Mouse (Mus musculus) CH12.LX (cell line): ENCODE measurements around the gene Irs2. TPM values are rescaled to one million over a fixed set of nuclear protein-coding genes. Genes with fewer than 3 reads are reported as not detected.

Experiments
- DNase-seq: peaks from one replicate; pipeline ENCODE4 v3.0.0-alpha.2; 2013; ENCODE audit errors: extremely low read depth
- H3K27ac ChIP-seq: 2 replicates; pipeline ENCODE4 v1.5.1; 2012; ENCODE audit warnings: low read depth, mild to moderate bottlenecking, control low read depth, moderate library complexity; ENCODE audit not compliant: insufficient read depth
- H3K27me3 ChIP-seq: replicated peaks from 2 replicates; pipeline ENCODE3; 2012; ENCODE audit warnings: inconsistent platforms
- H3K36me3 ChIP-seq, 2 experiments: replicated peaks in 1 of 2; 2 replicates each; pipeline versions ENCODE3 to v1.6.1; 2012; ENCODE audit warnings: inconsistent platforms in 1 of 2, low read length in 1 of 2, mild to moderate bottlenecking in 1 of 2, mixed read lengths in 1 of 2, moderate library complexity in 1 of 2; ENCODE audit not compliant: control insufficient read depth in 1 of 2, insufficient read depth in 1 of 2
- H3K4me1 ChIP-seq, 2 experiments: 2 replicates each; pipeline ENCODE4 v1.6.1; 2012; ENCODE audit warnings: inconsistent platforms in 1 of 2, moderate library complexity in 1 of 2; ENCODE audit not compliant: insufficient read depth in 2 of 2, control insufficient read depth in 1 of 2
- H3K4me2 ChIP-seq: 2 replicates; pipeline ENCODE4 v1.6.1; 2012; ENCODE audit warnings: low read depth, mild to moderate bottlenecking, control low read depth; ENCODE audit not compliant: poor library complexity, insufficient read depth, severe bottlenecking
- H3K4me3 ChIP-seq, 3 experiments: fragments of 150-350 bp in 1 of 3; sonication (generic) in 1 of 3; replicated peaks in 1 of 3; 2 replicates each; pipeline versions ENCODE3 to v1.5.1; 2011 to 2012; ENCODE audit warnings: low read depth in 2 of 3, low read length in 2 of 3, mild to moderate bottlenecking in 2 of 3, moderate library complexity in 2 of 3, control low read depth in 1 of 3, improper control_type of control experiment in 1 of 3, inconsistent platforms in 1 of 3, mixed read lengths in 1 of 3; ENCODE audit not compliant: poor library complexity in 1 of 3
- H3K79me2 ChIP-seq: replicated peaks from 2 replicates; pipeline ENCODE4 v1.6.1; 2012; ENCODE audit warnings: mild to moderate bottlenecking, moderate library complexity; ENCODE audit not compliant: control insufficient read depth, poor library complexity, insufficient read depth, severe bottlenecking; ENCODE audit errors: extremely low read depth
- H3K9ac ChIP-seq: 2 replicates; pipeline ENCODE4 v1.6.1; 2012; ENCODE audit warnings: low read depth, mild to moderate bottlenecking, control low read depth, moderate library complexity; ENCODE audit not compliant: insufficient read depth
- H3K9me3 ChIP-seq: replicated peaks from 2 replicates; pipeline ENCODE3; 2012; ENCODE audit warnings: low read length, inconsistent platforms, mixed read lengths
- CHD1 ChIP-seq: IDR thresholded peaks from 2 replicates; pipeline ENCODE4 v1.6.1; 2012; ENCODE audit warnings: low read depth, low read length, improper control_type of control experiment, inconsistent platforms
- E2F4 ChIP-seq: IDR thresholded peaks from 2 replicates; pipeline ENCODE4 v1.6.1; 2011; ENCODE audit warnings: low read depth, low read length, improper control_type of control experiment; ENCODE audit not compliant: insufficient replicate concordance
- GABPA ChIP-seq: IDR thresholded peaks from 2 replicates; pipeline ENCODE4 v1.6.1; 2012; ENCODE audit warnings: low read depth, low read length, improper control_type of control experiment, inconsistent platforms; ENCODE audit not compliant: insufficient replicate concordance
- HCFC1 ChIP-seq: IDR thresholded peaks from 2 replicates; pipeline ENCODE4 v1.6.1; 2012; ENCODE audit warnings: low read depth, mild to moderate bottlenecking, inconsistent platforms, low read length, improper control_type of control experiment
- JUN ChIP-seq: IDR thresholded peaks from 2 replicates; pipeline ENCODE4 v1.6.1; 2011; ENCODE audit warnings: low read depth, mild to moderate bottlenecking, low read length, improper control_type of control experiment, moderate library complexity; ENCODE audit not compliant: insufficient read depth
- MAFK ChIP-seq: IDR thresholded peaks from 2 replicates; pipeline ENCODE4 v1.6.1; 2011; ENCODE audit warnings: low read length, improper control_type of control experiment; ENCODE audit not compliant: insufficient replicate concordance
- MAZ ChIP-seq: IDR thresholded peaks from 2 replicates; pipeline ENCODE4 v1.6.1; 2012; ENCODE audit warnings: low read depth, mild to moderate bottlenecking, inconsistent platforms, low read length, improper control_type of control experiment, moderate library complexity
- MEF2A ChIP-seq: IDR thresholded peaks from 2 replicates; pipeline ENCODE4 v1.6.1; 2014; ENCODE audit warnings: low read depth, mild to moderate bottlenecking, inconsistent platforms, low read length, improper control_type of control experiment, borderline replicate concordance
- MXI1 ChIP-seq: IDR thresholded peaks from 2 replicates; pipeline ENCODE4 v1.6.1; 2011; ENCODE audit warnings: mild to moderate bottlenecking, low read depth, low read length, improper control_type of control experiment
- MYC ChIP-seq: IDR thresholded peaks from 2 replicates; pipeline ENCODE4 v1.6.1; 2011; ENCODE audit warnings: low read depth, mild to moderate bottlenecking, improper control_type of control experiment, low read length
- NELFE ChIP-seq: IDR thresholded peaks from 2 replicates; pipeline ENCODE4 v1.6.1; 2011; ENCODE audit warnings: low read depth, low read length, improper control_type of control experiment
- NRF1 ChIP-seq: IDR thresholded peaks from 2 replicates; pipeline ENCODE4 v1.6.1; 2014; ENCODE audit warnings: low read depth, mild to moderate bottlenecking, inconsistent platforms, low read length, improper control_type of control experiment, moderate library complexity
- POLR2A ChIP-seq: IDR thresholded peaks from 2 replicates; pipeline ENCODE4 v1.6.1; 2011; ENCODE audit warnings: low read depth, mild to moderate bottlenecking, improper control_type of control experiment, low read length
- POLR2AphosphoS2 ChIP-seq: IDR thresholded peaks from 2 replicates; pipeline ENCODE4 v1.6.1; 2011; ENCODE audit warnings: low read depth, low read length, improper control_type of control experiment
- RCOR1 ChIP-seq: conservative IDR thresholded peaks from 2 replicates; pipeline ENCODE4 v1.6.1; 2012; ENCODE audit warnings: low read depth, mild to moderate bottlenecking, inconsistent platforms, low read length, improper control_type of control experiment
- SIN3A ChIP-seq: IDR thresholded peaks from 2 replicates; pipeline ENCODE4 v1.6.1; 2012; ENCODE audit warnings: low read length, improper control_type of control experiment, inconsistent platforms
- SMC3 ChIP-seq: IDR thresholded peaks from 2 replicates; pipeline ENCODE4 v1.6.1; 2011; ENCODE audit warnings: low read depth, low read length, improper control_type of control experiment
- TCF12 ChIP-seq: IDR thresholded peaks from 2 replicates; pipeline ENCODE4 v1.6.1; 2014; ENCODE audit warnings: low read depth, mild to moderate bottlenecking, inconsistent platforms, low read length, improper control_type of control experiment
- USF1 ChIP-seq: IDR thresholded peaks from 2 replicates; pipeline ENCODE4 v1.6.1; 2014; ENCODE audit warnings: low read depth, mild to moderate bottlenecking, inconsistent platforms, low read length, improper control_type of control experiment
- USF2 ChIP-seq: conservative IDR thresholded peaks from 2 replicates; pipeline ENCODE4 v1.6.1; 2011; ENCODE audit warnings: low read depth, low read length, improper control_type of control experiment
- ZMIZ1 ChIP-seq: IDR thresholded peaks from 2 replicates; pipeline ENCODE4 v1.6.1; 2012; ENCODE audit warnings: low read depth, mild to moderate bottlenecking, inconsistent platforms, low read length, improper control_type of control experiment
- dilution Hi-C: fragments of 300-500 bp; cut with MboI; formaldehyde crosslinking; loops from 2 replicates; pipeline ENCODE4 v1.14.3; 2020; ENCODE audit warnings: low sequenced_read_pairs; ENCODE audit not compliant: extremely low pct_unique_long_range_greater_than_20kb, extremely low pct_ligation_motif_present
- in situ Hi-C: fragments of 300-500 bp; cut with MboI; formaldehyde crosslinking; loops from 3 replicates; pipeline ENCODE4 v1.14.3; 2019; ENCODE audit warnings: low sequenced_read_pairs, low pct_ligation_motif_present, low pct_unique_long_range_greater_than_20kb, mixed read lengths
- polyA plus RNA-seq: library from polyadenylated mRNA; unstranded; fragments of >175 nt; gene quantifications from 2 replicates; pipeline ENCODE4 v1.2.1, GENCODE M21; 2012; ENCODE audit warnings: low read depth; ENCODE audit not compliant: insufficient read length
- total RNA-seq, 2 experiments: library from RNA; depleted of rRNA; stranded (reverse); fragments of 300-350 nt in 1 of 2; fragments of >200 nt in 1 of 2; gene quantifications; 2 replicates each; pipeline ENCODE4 v1.2.3; 2012 to 2014

Gene Irs2
- total and polyA plus RNA-seq, 3 experiments, result 0.24 to 1.1 TPM; not detected in 1

GRCm38 (mm10) chr8:11056175-11056563 lies 47.9 kb upstream of the Irs2 start:
- TF ChIP-seq MXI1 (no peak), SIN3A (no peak), RCOR1 (no peak), USF2 (no peak), MAFK (no peak), POLR2AphosphoS2 (no peak), NRF1 (no peak), HCFC1 (no peak), NELFE (no peak), USF1 (no peak), ZMIZ1 (no peak), E2F4 (no peak), TCF12 (no peak), POLR2A (no peak), SMC3 (no peak), MEF2A (no peak), CHD1 (no peak)
- no peaks in the 10 kb centered on the region for H3K36me3 ChIP-seq
- H3K4me3 ChIP-seq, result no peak overlapping the region
- H3K4me2 ChIP-seq, result no peak overlapping the region
- H3K79me2 ChIP-seq, result no peaks in the 10 kb centered on the region
- H3K4me1 ChIP-seq, result no peaks in the 10 kb centered on the region
- H3K27ac ChIP-seq, result no peak overlapping the region
- no peaks in the 10 kb centered on the region for H3K9me3 ChIP-seq
- DNase-seq, result no peak
- in situ Hi-C loops, result no loop called here
- H3K27me3 ChIP-seq, result peaks cover 2% of the 10 kb centered on the region
- dilution Hi-C loops, result no loop called here
- H3K9ac ChIP-seq, result no peak overlapping the region

GRCm38 (mm10) chr8:11055557-11056174 lies 47.4 kb upstream of the Irs2 start:
- no peaks in the 10 kb centered on the region for H3K36me3 ChIP-seq
- no peak overlapping the region for H3K27ac ChIP-seq
- TF ChIP-seq MXI1, result no peak
- TF ChIP-seq ZMIZ1, result no peak
- TF ChIP-seq MAZ, result no peak
- no peak for TF ChIP-seq GABPA
- TF ChIP-seq SMC3, result no peak
- no peak for TF ChIP-seq MYC
- no peak for TF ChIP-seq USF1
- TF ChIP-seq E2F4, result no peak
- TF ChIP-seq HCFC1, result no peak
- no peak for TF ChIP-seq JUN
- no peaks in the 10 kb centered on the region for H3K79me2 ChIP-seq
- no peak overlapping the region for H3K9ac ChIP-seq
- H3K4me2 ChIP-seq, result no peak overlapping the region
- in situ Hi-C loops (no loop called here), dilution Hi-C loops (no loop called here)
- H3K27me3 ChIP-seq, result peaks cover 2% of the 10 kb centered on the region
- DNase-seq, result no peak
- no peaks in the 10 kb centered on the region for H3K4me1 ChIP-seq
- H3K9me3 ChIP-seq, result no peaks in the 10 kb centered on the region
- H3K4me3 ChIP-seq, result no peak overlapping the region
